Mouse (Mus musculus) neural tube, embryonic 11.5 days (tissue): ENCODE data around the gene Sfmbt1. TPM values are rescaled to one million over a fixed set of nuclear protein-coding genes. Genes with fewer than 3 reads are reported as not detected.

Experiments
- ATAC-seq: fragments of 200-750 bp; cut with Nextera tagmentation; 2 replicates; pipeline ENCODE4 v1.8.0; 2017; ENCODE audit warnings: moderate number of reproducible peaks, mild to moderate bottlenecking, moderate TSS enrichment, moderate library complexity; ENCODE audit not compliant: insufficient read depth, low FRiP score, low TSS enrichment
- DNase-seq: peaks from one replicate; pipeline ENCODE4 v3.0.0-alpha.2; 2015; ENCODE audit warnings: low spot score
- H3K27ac ChIP-seq: fragments of 300-500 bp; sonication (generic); 2 replicates; pipeline ENCODE4 v1.5.1; 2014; ENCODE audit warnings: low read depth, mild to moderate bottlenecking, low read length
- H3K27me3 ChIP-seq: fragments of 300-500 bp; sonication (generic); 2 replicates; pipeline ENCODE4 v1.6.1; 2014; ENCODE audit warnings: mild to moderate bottlenecking, low read length, mixed read lengths; ENCODE audit not compliant: control insufficient read depth, insufficient read depth
- H3K36me3 ChIP-seq: fragments of 300-500 bp; sonication (generic); 2 replicates; pipeline ENCODE4 v1.6.1; 2014; ENCODE audit warnings: mild to moderate bottlenecking, low read length, moderate library complexity, mixed read lengths; ENCODE audit not compliant: control insufficient read depth, insufficient read depth
- H3K4me1 ChIP-seq: fragments of 300-500 bp; sonication (generic); 2 replicates; pipeline ENCODE4 v1.6.1; 2014; ENCODE audit warnings: low read length, mixed read lengths; ENCODE audit not compliant: control insufficient read depth, insufficient read depth
- H3K4me2 ChIP-seq: fragments of 300-500 bp; sonication (generic); 2 replicates; pipeline ENCODE4 v1.6.1; 2014; ENCODE audit warnings: low read depth, mild to moderate bottlenecking, moderate library complexity
- H3K4me3 ChIP-seq: fragments of 300-500 bp; sonication (generic); 2 replicates; pipeline ENCODE4 v1.5.1; 2014; ENCODE audit warnings: low read depth, low read length
- H3K9ac ChIP-seq: fragments of 300-500 bp; sonication (generic); 2 replicates; pipeline ENCODE4 v1.6.1; 2014; ENCODE audit warnings: mild to moderate bottlenecking, low read length
- H3K9me3 ChIP-seq: fragments of 300-500 bp; sonication (generic); 2 replicates; pipeline ENCODE4 v1.6.1; 2016; ENCODE audit warnings: low read length; ENCODE audit not compliant: control insufficient read depth
- WGBS: fragments of 180-500 bp; shearing (Covaris S2); extraction: QIAGEN DNeasy Blood & Tissue Kit; methylation state at CpG from one replicate; pipeline ENCODE4 v1.1.7; 2014; 5-methylcytosine and 5-hydroxymethylcytosine counted together
- polyA plus RNA-seq: library from polyadenylated mRNA; unstranded; fragments of >200 nt; fragmentation: Nextera tagmentation; extraction: Ambion mirVana; gene quantifications from 2 replicates; pipeline ENCODE4 v1.2.1, GENCODE M21; 2014

Sfmbt1 gene
- polyA plus RNA-seq, 1 experiment from 2014 or later, result 19.5 TPM

- H3K4me2 ChIP-seq, result no peak overlapping the region
- no peak overlapping the region for H3K9ac ChIP-seq
- H3K9me3 ChIP-seq, result no peaks in the 10 kb centered on the region
- no peaks in the 10 kb centered on the region for H3K27me3 ChIP-seq
- ATAC-seq (no peak), DNase-seq (no peak)
- no peak overlapping the region for H3K27ac ChIP-seq
- H3K4me1 ChIP-seq, result no peaks in the 10 kb centered on the region
- H3K4me3 ChIP-seq, result no peak overlapping the region
- H3K36me3 ChIP-seq, result no peaks in the 10 kb centered on the region; the same call in 1 of the 2 replicates
- 88% methylated on average over 3 of the region's 3 CpGs for WGBS
These were observed 24.0 kb upstream of the Sfmbt1 start for GRCm38 (mm10) chr14:30690685-30691084.

GRCm38 (mm10) chr14:30692439-30692838 is 22.2 kb upstream of the Sfmbt1 start:
- Histone ChIP-seq H3K9ac (no peak overlapping the region), H3K36me3 (no peaks in the 10 kb centered on the region), H3K4me2 (no peak overlapping the region), H3K27me3 (no peaks in the 10 kb centered on the region), H3K4me3 (no peak overlapping the region), H3K27ac (no peak overlapping the region), H3K4me1 (no peaks in the 10 kb centered on the region), H3K9me3 (no peaks in the 10 kb centered on the region)
- DNase-seq, result no peak
- no peak for ATAC-seq
- 84% methylated on average over 6 of the region's 6 CpGs for WGBS

GRCm38 (mm10) chr14:30694786-30695185 is 19.9 kb upstream of the Sfmbt1 start:
- Histone ChIP-seq H3K36me3 (no peaks in the 10 kb centered on the region), H3K9me3 (no peaks in the 10 kb centered on the region), H3K27ac (no peak overlapping the region), H3K9ac (no peak overlapping the region), H3K4me2 (no peak overlapping the region), H3K4me3 (no peak overlapping the region), H3K4me1 (no peaks in the 10 kb centered on the region), H3K27me3 (no peaks in the 10 kb centered on the region)
- no peak for ATAC-seq
- WGBS, result 82% methylated on average over 2 of the region's 2 CpGs
- no peak for DNase-seq

- Histone ChIP-seq H3K27ac (no peak overlapping the region), H3K4me3 (no peak overlapping the region), H3K27me3 (no peaks in the 10 kb centered on the region), H3K9me3 (no peaks in the 10 kb centered on the region), H3K4me2 (no peak overlapping the region), H3K4me1 (no peaks in the 10 kb centered on the region), H3K36me3 (no peaks in the 10 kb centered on the region), H3K9ac (no peak overlapping the region)
- no peak for DNase-seq
- no peak for ATAC-seq
- 83% methylated on average over 4 of the region's 4 CpGs for WGBS
These were observed 19.0 kb upstream of the Sfmbt1 start for GRCm38 (mm10) chr14:30695609-30696008.

GRCm38 (mm10) chr14:30697407-30698052 is 17.1 kb upstream of the Sfmbt1 start:
- no peaks in the 10 kb centered on the region for H3K4me1 ChIP-seq
- H3K9me3 ChIP-seq, result no peaks in the 10 kb centered on the region
- H3K27me3 ChIP-seq, result no peaks in the 10 kb centered on the region
- H3K27ac ChIP-seq, result no peak overlapping the region
- ATAC-seq, result no peak
- H3K4me3 ChIP-seq, result no peak overlapping the region
- H3K36me3 ChIP-seq, result no peaks in the 10 kb centered on the region
- WGBS, result 77% methylated on average over 15 of the region's 15 CpGs
- no peak overlapping the region for H3K4me2 ChIP-seq
- no peak for DNase-seq
- H3K9ac ChIP-seq, result no peak overlapping the region

- Histone ChIP-seq H3K4me1 (no peaks in the 10 kb centered on the region), H3K9me3 (no peaks in the 10 kb centered on the region), H3K27me3 (no peaks in the 10 kb centered on the region), H3K4me3 (no peak overlapping the region), H3K27ac (no peak overlapping the region), H3K36me3 (no peaks in the 10 kb centered on the region), H3K4me2 (no peak overlapping the region), H3K9ac (no peak overlapping the region)
- no peak for ATAC-seq
- DNase-seq, result peak; percentile 75
- WGBS, result 36% methylated on average over 8 of the region's 8 CpGs
These were observed 15.0 kb upstream of the Sfmbt1 start for GRCm38 (mm10) chr14:30699656-30700055.

GRCm38 (mm10) chr14:30702512-30702911 is 12.1 kb upstream of the Sfmbt1 start:
- Histone ChIP-seq H3K27me3 (no peaks in the 10 kb centered on the region), H3K4me3 (no peak overlapping the region), H3K4me2 (no peak overlapping the region), H3K9me3 (no peaks in the 10 kb centered on the region), H3K4me1 (no peaks in the 10 kb centered on the region), H3K27ac (no peak overlapping the region), H3K36me3 (no peaks in the 10 kb centered on the region), H3K9ac (no peak overlapping the region)
- WGBS, result 59% methylated on average over 5 of the region's 5 CpGs
- DNase-seq (no peak), ATAC-seq (no peak)

GRCm38 (mm10) chr14:30703079-30703478 is 11.6 kb upstream of the Sfmbt1 start:
- H3K4me2 ChIP-seq, result no peak overlapping the region
- no peaks in the 10 kb centered on the region for H3K9me3 ChIP-seq
- WGBS, result 79% methylated on average over 5 of the region's 5 CpGs
- no peak overlapping the region for H3K9ac ChIP-seq
- H3K4me1 ChIP-seq, result no peaks in the 10 kb centered on the region
- H3K27me3 ChIP-seq, result no peaks in the 10 kb centered on the region
- H3K27ac ChIP-seq, result no peak overlapping the region
- ATAC-seq (no peak), DNase-seq (no peak)
- no peaks in the 10 kb centered on the region for H3K36me3 ChIP-seq
- no peak overlapping the region for H3K4me3 ChIP-seq

GRCm38 (mm10) chr14:30704098-30704855 is 10.4 kb upstream of the Sfmbt1 start:
- no peak for DNase-seq
- Histone ChIP-seq H3K9me3 (no peaks in the 10 kb centered on the region), H3K27me3 (no peaks in the 10 kb centered on the region), H3K27ac (no peak overlapping the region), H3K9ac (no peak overlapping the region), H3K4me2 (no peak overlapping the region), H3K4me1 (no peaks in the 10 kb centered on the region), H3K4me3 (no peak overlapping the region), H3K36me3 (no peaks in the 10 kb centered on the region)
- 77% methylated on average over 8 of the region's 8 CpGs for WGBS
- ATAC-seq, result no peak
